ENCODE assay signal across 8 mouse cellular contexts in genomic region chr3:116424973-116425284, GRCm38 (mm10). TPM values are rescaled to one million over a fixed set of nuclear protein-coding genes. Genes with fewer than 3 reads are reported as not detected.
DNase-seq lines count a peak whose midpoint lies in the region; ATAC-seq and TF ChIP-seq lines count a peak whose summit lies in the region.

No protein-coding gene starts in this region.

- DNase-seq in CD4-positive helper T cell, adult 2 months (ENCODE audit: low read depth, low spot score) = peak; percentile 88
- peak; percentile 97 for DNase-seq in brain, embryonic 14.5 days (ENCODE audit: low read depth)
- DNase-seq in kidney, postnatal 0 days (ENCODE audit: low spot score) = peak; percentile 97
- DNase-seq in liver, embryonic 11.5 days (ENCODE audit: low spot score) = peak; percentile 75
- DNase-seq in naive thymus-derived CD4-positive, alpha-beta T cell, adult 2 months (ENCODE audit: low read depth) = peak; percentile 89

- WGBS in heart, embryonic 12.5 days = 0% methylated on average over 11 of the region's 11 CpGs
- WGBS in kidney, postnatal 0 days = under 1% methylated on average over 11 of the region's 11 CpGs
- WGBS in liver, embryonic 11.5 days = under 1% methylated on average over 11 of the region's 11 CpGs
- 0% methylated on average over 11 of the region's 11 CpGs for WGBS in stomach, embryonic 14.5 days

- peak overlapping the region; percentile 78 for H3K4me2 ChIP-seq in heart, embryonic 12.5 days
- H3K4me2 ChIP-seq in kidney, postnatal 0 days (ENCODE audit: low read length) = peak overlapping the region; percentile 97
- peak overlapping the region; percentile 97 for H3K4me2 ChIP-seq in liver, embryonic 11.5 days
- peak overlapping the region; percentile 86 for H3K4me2 ChIP-seq in stomach, embryonic 14.5 days (replicated peaks; ENCODE audit: low read depth, low read length)

- peak; percentile 66 for TF ChIP-seq CTCF in brain, embryonic 14.5 days (IDR thresholded peaks at IDR 0.05; ENCODE audit: borderline replicate concordance, extremely low read depth, insufficient read depth, insufficient read length)
- TF ChIP-seq CTCF in kidney, postnatal 0 days (IDR thresholded peaks at IDR 0.05; ENCODE audit: low read depth) = peak; percentile 79

- H3K27me3 ChIP-seq in erythroblast, embryonic 14.5 days (ENCODE audit: control insufficient read depth) = no peaks in the 10 kb centered on the region
- no peaks in the 10 kb centered on the region for H3K27me3 ChIP-seq in heart, embryonic 12.5 days (replicated peaks)
- no peaks in the 10 kb centered on the region for H3K27me3 ChIP-seq in kidney, postnatal 0 days (ENCODE audit: insufficient read depth, low read length)
- no peaks in the 10 kb centered on the region for H3K27me3 ChIP-seq in liver, embryonic 11.5 days (replicated peaks; ENCODE audit: control insufficient read depth, insufficient read depth, low read length)
- H3K27me3 ChIP-seq in stomach, embryonic 14.5 days (ENCODE audit: control insufficient read depth, insufficient read depth, low read length) = no peaks in the 10 kb centered on the region

- peak; percentile 74; the same call in 1 of the 2 replicates for TF ChIP-seq POLR2A in brain, embryonic 14.5 days (IDR thresholded peaks at IDR 0.05; ENCODE audit: borderline replicate concordance, extremely low read depth, insufficient read depth, insufficient read length, poor library complexity, severe bottlenecking)

- peaks cover 7% of the 10 kb centered on the region for H3K36me3 ChIP-seq in erythroblast, embryonic 14.5 days (ENCODE audit: control insufficient read depth)
- H3K36me3 ChIP-seq in heart, embryonic 12.5 days = peaks cover 6% of the 10 kb centered on the region; the same call in 1 of the 2 replicates
- H3K36me3 ChIP-seq in kidney, postnatal 0 days (ENCODE audit: insufficient read depth, low read length) = no peaks in the 10 kb centered on the region
- no peaks in the 10 kb centered on the region for H3K36me3 ChIP-seq in liver, embryonic 11.5 days (ENCODE audit: control insufficient read depth, insufficient read depth, low read length)
- peaks cover 2% of the 10 kb centered on the region; the same call in 1 of the 2 replicates for H3K36me3 ChIP-seq in stomach, embryonic 14.5 days (ENCODE audit: control insufficient read depth, insufficient read depth, low read length)

- peak overlapping the region; percentile 94 for H3K4me3 ChIP-seq in erythroblast, embryonic 14.5 days (replicated peaks)
- peak overlapping the region; percentile 80 for H3K4me3 ChIP-seq in heart, embryonic 12.5 days
- peak overlapping the region; percentile 85 for H3K4me3 ChIP-seq in kidney, postnatal 0 days (replicated peaks; ENCODE audit: low read depth, low read length)
- peak overlapping the region; percentile 86 for H3K4me3 ChIP-seq in liver, embryonic 11.5 days (ENCODE audit: low read depth, low read length)
- peak overlapping the region; percentile 99 for H3K4me3 ChIP-seq in stomach, embryonic 14.5 days (ENCODE audit: low read depth, low read length)

- ATAC-seq in heart, embryonic 12.5 days (ENCODE audit: insufficient number of reproducible peaks, low FRiP score) = peak; percentile 68
- peak; percentile 67 for ATAC-seq in kidney, postnatal 0 days (replicated peaks; ENCODE audit: low FRiP score, low read depth)
- ATAC-seq in liver, embryonic 11.5 days (replicated peaks; ENCODE audit: low FRiP score) = peak; percentile 77
- peak; percentile 64; the same call in 1 of the 2 replicates for ATAC-seq in stomach, embryonic 14.5 days (ENCODE audit: insufficient number of reproducible peaks, insufficient read depth, low FRiP score, low read depth)

- peak overlapping the region; percentile 84 for H3K9ac ChIP-seq in heart, embryonic 12.5 days
- H3K9ac ChIP-seq in kidney, postnatal 0 days (ENCODE audit: low read depth, low read length) = peak overlapping the region; percentile 80
- H3K9ac ChIP-seq in liver, embryonic 11.5 days (ENCODE audit: low read depth, low read length) = peak overlapping the region; percentile 82
- H3K9ac ChIP-seq in stomach, embryonic 14.5 days (replicated peaks; ENCODE audit: low read depth, low read length) = peak overlapping the region; percentile 86

- no peaks in the 10 kb centered on the region for H3K9me3 ChIP-seq in erythroblast, embryonic 14.5 days (ENCODE audit: control insufficient read depth, low read length)
- no peaks in the 10 kb centered on the region for H3K9me3 ChIP-seq in heart, embryonic 12.5 days (replicated peaks)
- no peaks in the 10 kb centered on the region for H3K9me3 ChIP-seq in kidney, postnatal 0 days (replicated peaks; ENCODE audit: low read length)
- H3K9me3 ChIP-seq in liver, embryonic 11.5 days (ENCODE audit: control insufficient read depth, low read length) = no peaks in the 10 kb centered on the region
- no peaks in the 10 kb centered on the region for H3K9me3 ChIP-seq in stomach, embryonic 14.5 days (ENCODE audit: control insufficient read depth, low read depth, low read length)

- peak overlapping the region; percentile 88 for H3K27ac ChIP-seq in heart, embryonic 12.5 days (ENCODE audit: poor library complexity, severe bottlenecking)
- peak overlapping the region; percentile 93 for H3K27ac ChIP-seq in kidney, postnatal 0 days
- H3K27ac ChIP-seq in liver, embryonic 11.5 days (ENCODE audit: low read depth, low read length) = peak overlapping the region; percentile 86
- peak overlapping the region; percentile 96 for H3K27ac ChIP-seq in stomach, embryonic 14.5 days (ENCODE audit: low read length)

- H3K4me1 ChIP-seq in erythroblast, embryonic 14.5 days (ENCODE audit: control insufficient read depth) = peaks cover 42% of the 10 kb centered on the region
- peaks cover 13% of the 10 kb centered on the region for H3K4me1 ChIP-seq in heart, embryonic 12.5 days (replicated peaks)
- 0 out of 2 replicates have a peak, but pooled peaks cover 6% of the 10 kb centered on the region for H3K4me1 ChIP-seq in kidney, postnatal 0 days (replicated peaks; ENCODE audit: insufficient read depth, low read length)
- H3K4me1 ChIP-seq in liver, embryonic 11.5 days (replicated peaks; ENCODE audit: control insufficient read depth, insufficient read depth, low read length) = peaks cover 4% of the 10 kb centered on the region; the same call in 1 of the 2 replicates
- peaks cover 9% of the 10 kb centered on the region for H3K4me1 ChIP-seq in stomach, embryonic 14.5 days (ENCODE audit: control insufficient read depth, insufficient read depth, low read length)

RNA-seq across cellular contexts. Expression of gene Cdc14a, which starts 1.1 kb away (rescaled TPM):
- polyA plus RNA-seq in brain, embryonic 14.5 days (2012; rRNA removed) = 6.5 and 8.5 TPM in 2 replicates
- polyA plus RNA-seq in erythroblast, embryonic 14.5 days (2012) = 0.10 and 0.25 TPM in 2 replicates
- polyA plus RNA-seq in heart, embryonic 12.5 days (2016; fragmentation: Nextera tagmentation; extraction: Ambion mirVana) = 6.3 and 7.8 TPM in 2 replicates
- 12.8 and 12.9 TPM in 2 replicates for polyA plus RNA-seq in kidney, postnatal 0 days (2015; fragmentation: Nextera tagmentation; extraction: Ambion mirVana)
- 6.7 and 7.1 TPM in 2 replicates for polyA plus RNA-seq in liver, embryonic 11.5 days (2014; fragmentation: Nextera tagmentation; extraction: Ambion mirVana)
- polyA plus RNA-seq in stomach, embryonic 14.5 days (2014; fragmentation: Nextera tagmentation; extraction: Ambion mirVana) = 15.4 and 15.7 TPM in 2 replicates

Comparison
In these comparisons a context has a peak if more than half of its experiments do, and no peak if none do; other contexts are left out.
1. Peak in every context shown above with its lines: DNase-seq, ATAC-seq, H3K4me3 ChIP-seq and H3K27ac ChIP-seq.